Mouse (Mus musculus): Measurements from ENCODE around the gene Hist1h2ba. TPM values are rescaled to one million over a fixed set of nuclear protein-coding genes. Genes with fewer than 3 reads are reported as not detected.

The Hist1h2ba gene
- polyA plus RNA-seq, 1 experiment from 2014 or later = not detected

DNA sequence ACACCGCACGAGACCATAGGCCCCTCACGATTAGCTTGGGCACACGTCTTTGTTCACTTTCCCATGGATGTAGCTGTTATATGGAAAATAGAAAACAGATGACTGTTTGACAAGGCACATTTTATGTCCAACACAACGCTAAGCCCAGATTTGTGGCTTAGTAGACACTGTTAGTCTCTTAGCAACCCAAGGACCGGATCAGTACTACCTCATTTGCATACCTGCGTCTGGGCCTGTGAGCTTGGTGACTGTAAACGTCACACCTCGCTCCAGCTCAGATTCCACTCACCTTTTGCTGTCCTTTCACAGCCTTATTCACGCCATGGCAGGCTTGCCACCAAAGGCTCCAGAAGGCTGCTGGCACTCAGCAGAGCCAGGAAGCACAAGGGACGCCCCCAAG, 3.1 kb downstream of the Hist1h2ba start:
- 79% methylated on average over 11 of the region's 11 CpGs for whole genome bisulfite sequencing
- H3K27ac ChIP-seq (replicated peaks) = no peak overlapping the region
- no peaks in the 10 kb centered on the region for H3K4me1 ChIP-seq
- no peak overlapping the region for H3K9ac ChIP-seq (replicated peaks)
- no peaks in the 10 kb centered on the region for H3K27me3 ChIP-seq (replicated peaks)
- no peaks in the 10 kb centered on the region for H3K36me3 ChIP-seq
- no peak overlapping the region for H3K4me3 ChIP-seq (replicated peaks)
- H3K4me2 ChIP-seq = no peak overlapping the region
- no peak for ATAC-seq (ENCODE audit: low FRiP score)
- no peaks in the 10 kb centered on the region for H3K9me3 ChIP-seq (replicated peaks)

DNA sequence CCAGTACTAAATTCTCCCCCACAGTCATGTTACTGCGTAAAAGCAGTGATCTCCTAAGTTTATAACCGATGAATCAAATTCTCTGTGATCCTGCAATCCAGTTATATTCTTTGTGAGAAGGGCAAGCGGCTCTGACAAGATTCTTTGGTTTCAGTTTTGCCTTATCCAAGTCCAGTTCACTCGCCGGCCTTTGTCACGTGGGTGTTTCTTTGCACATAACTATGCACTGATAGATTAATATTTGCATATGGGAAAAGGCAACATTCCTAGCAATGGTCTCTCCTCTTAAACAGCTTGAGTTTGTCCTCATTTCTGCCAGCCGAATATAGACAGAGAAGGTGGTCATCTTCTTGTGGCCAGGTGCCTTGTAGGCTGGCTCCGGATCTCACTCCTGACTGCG, 3.5 kb downstream of the Hist1h2ba start:
- no peak overlapping the region for H3K4me3 ChIP-seq (replicated peaks)
- H3K27ac ChIP-seq (replicated peaks) = no peak overlapping the region
- H3K4me1 ChIP-seq = no peaks in the 10 kb centered on the region
- no peaks in the 10 kb centered on the region for H3K9me3 ChIP-seq (replicated peaks)
- H3K9ac ChIP-seq (replicated peaks) = no peak overlapping the region
- H3K27me3 ChIP-seq (replicated peaks) = no peaks in the 10 kb centered on the region
- WGBS = 95% methylated on average over 9 of the region's 9 CpGs
- H3K36me3 ChIP-seq = no peaks in the 10 kb centered on the region
- no peak for ATAC-seq (ENCODE audit: low FRiP score)
- H3K4me2 ChIP-seq = no peak overlapping the region

DNA sequence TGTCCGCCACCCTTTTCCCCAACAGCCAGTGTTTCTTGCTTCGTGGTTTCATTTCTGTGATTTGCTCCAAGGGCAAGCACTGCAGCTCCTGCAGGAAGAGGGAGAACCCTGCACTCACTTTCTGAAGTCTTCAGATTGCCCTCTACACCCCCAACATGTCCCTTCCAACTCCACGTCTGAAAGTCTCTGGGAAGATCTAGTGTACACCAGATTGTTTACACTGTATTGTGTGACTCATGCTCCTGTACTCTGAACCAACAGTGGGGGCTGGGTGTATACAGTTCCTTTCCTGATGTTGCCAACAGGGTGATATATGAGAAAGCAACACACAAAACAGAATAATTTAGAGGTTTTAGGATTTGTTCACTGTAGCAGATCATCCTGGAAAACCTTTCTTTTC, 5.3 kb downstream of the Hist1h2ba start:
- H3K4me3 ChIP-seq (replicated peaks) = no peak overlapping the region
- no peaks in the 10 kb centered on the region for H3K36me3 ChIP-seq
- H3K9me3 ChIP-seq (replicated peaks) = no peaks in the 10 kb centered on the region
- H3K27me3 ChIP-seq (replicated peaks) = no peaks in the 10 kb centered on the region
- H3K27ac ChIP-seq (replicated peaks) = no peak overlapping the region
- no peak for ATAC-seq (ENCODE audit: low FRiP score)
- WGBS = 66% methylated on average over 3 of the region's 3 CpGs
- no peak overlapping the region for H3K9ac ChIP-seq (replicated peaks)
- no peak overlapping the region for H3K4me2 ChIP-seq
- H3K4me1 ChIP-seq = no peaks in the 10 kb centered on the region

DNA sequence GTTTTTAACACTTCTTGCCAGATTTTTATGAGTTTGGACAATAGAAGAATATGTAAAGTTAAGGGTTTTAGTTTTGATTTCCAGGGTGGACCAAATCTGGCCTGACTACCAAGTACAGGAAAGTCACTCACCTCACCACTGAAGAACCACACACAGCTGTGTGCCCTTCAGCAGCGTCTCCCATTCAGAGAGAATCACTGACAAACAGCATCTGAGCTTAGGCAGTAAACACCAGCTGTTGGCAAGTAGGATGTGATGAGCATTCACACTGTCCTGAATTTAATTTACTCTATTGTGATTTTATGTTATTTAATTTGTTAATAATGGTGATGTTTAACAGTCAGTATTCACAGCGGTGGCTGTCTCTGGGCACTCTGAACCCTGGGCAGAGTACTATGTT, 8.2 kb downstream of the Hist1h2ba start:
- H3K9me3 ChIP-seq (replicated peaks) = no peaks in the 10 kb centered on the region
- H3K4me1 ChIP-seq = no peaks in the 10 kb centered on the region
- WGBS = 48% methylated on average over 2 of the region's 2 CpGs
- no peak overlapping the region for H3K4me3 ChIP-seq (replicated peaks)
- no peak overlapping the region for H3K4me2 ChIP-seq
- no peak for ATAC-seq (ENCODE audit: low FRiP score)
- no peak overlapping the region for H3K27ac ChIP-seq (replicated peaks)
- no peak overlapping the region for H3K9ac ChIP-seq (replicated peaks)
- H3K27me3 ChIP-seq (replicated peaks) = no peaks in the 10 kb centered on the region
- H3K36me3 ChIP-seq = no peaks in the 10 kb centered on the region

DNA sequence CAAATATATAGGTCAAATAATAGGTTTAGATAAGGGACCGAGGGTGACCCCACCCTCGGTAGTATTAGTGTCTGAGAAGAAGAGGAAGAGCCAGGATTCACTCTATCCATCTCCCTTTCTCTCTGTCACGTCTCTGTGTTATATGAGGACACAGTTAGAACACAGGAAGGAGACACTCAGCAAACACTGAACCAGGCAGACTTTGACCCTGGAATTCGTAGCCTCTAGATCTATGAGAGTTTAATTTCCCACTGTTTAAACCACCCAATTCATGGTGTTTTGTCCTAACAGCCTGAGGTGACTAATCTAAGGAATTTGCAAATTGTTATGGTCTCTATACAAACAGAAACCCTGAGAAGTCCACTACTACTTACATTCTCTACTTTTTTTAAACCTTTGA, 16.3 kb downstream of the Hist1h2ba start:
- no peaks in the 10 kb centered on the region for H3K36me3 ChIP-seq
- H3K4me1 ChIP-seq = no peaks in the 10 kb centered on the region
- H3K4me3 ChIP-seq (replicated peaks) = no peak overlapping the region
- H3K27ac ChIP-seq (replicated peaks) = no peak overlapping the region
- H3K27me3 ChIP-seq (replicated peaks) = no peaks in the 10 kb centered on the region
- no peak for ATAC-seq (ENCODE audit: low FRiP score)
- no peak overlapping the region for H3K4me2 ChIP-seq
- H3K9me3 ChIP-seq (replicated peaks) = no peaks in the 10 kb centered on the region
- no peak overlapping the region for H3K9ac ChIP-seq (replicated peaks)
- WGBS = 81% methylated on average over 4 of the region's 4 CpGs

DNA sequence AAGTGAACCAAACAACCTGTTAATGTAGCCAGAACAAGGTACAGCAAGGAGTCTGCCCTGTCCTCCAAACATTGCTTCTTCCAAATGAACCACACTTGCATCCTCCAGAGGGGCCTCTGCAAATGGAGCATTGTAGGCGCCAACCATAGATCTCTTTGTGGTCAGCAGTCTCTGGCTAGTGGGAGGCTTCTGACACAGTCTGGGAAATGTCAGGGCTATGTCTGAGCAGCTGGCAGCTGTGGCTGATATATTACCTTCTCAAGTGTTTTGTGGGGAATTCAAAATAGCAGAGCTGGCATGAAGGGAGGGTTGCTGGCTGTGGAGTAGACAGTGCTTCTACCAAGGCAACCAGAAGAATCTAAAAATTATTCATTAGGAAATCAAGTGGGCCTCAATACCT, 17.8 kb downstream of the Hist1h2ba start:
- H3K36me3 ChIP-seq = no peaks in the 10 kb centered on the region
- peak; percentile 35; the same call in 1 of the 2 replicates for ATAC-seq (ENCODE audit: low FRiP score)
- no peak overlapping the region for H3K4me2 ChIP-seq
- H3K9ac ChIP-seq (replicated peaks) = no peak overlapping the region
- no peaks in the 10 kb centered on the region for H3K4me1 ChIP-seq
- WGBS = 66% methylated on average over 1 of the region's 1 CpGs
- no peaks in the 10 kb centered on the region for H3K9me3 ChIP-seq (replicated peaks)
- no peak overlapping the region for H3K4me3 ChIP-seq (replicated peaks)
- no peak overlapping the region for H3K27ac ChIP-seq (replicated peaks)
- H3K27me3 ChIP-seq (replicated peaks) = no peaks in the 10 kb centered on the region

DNA sequence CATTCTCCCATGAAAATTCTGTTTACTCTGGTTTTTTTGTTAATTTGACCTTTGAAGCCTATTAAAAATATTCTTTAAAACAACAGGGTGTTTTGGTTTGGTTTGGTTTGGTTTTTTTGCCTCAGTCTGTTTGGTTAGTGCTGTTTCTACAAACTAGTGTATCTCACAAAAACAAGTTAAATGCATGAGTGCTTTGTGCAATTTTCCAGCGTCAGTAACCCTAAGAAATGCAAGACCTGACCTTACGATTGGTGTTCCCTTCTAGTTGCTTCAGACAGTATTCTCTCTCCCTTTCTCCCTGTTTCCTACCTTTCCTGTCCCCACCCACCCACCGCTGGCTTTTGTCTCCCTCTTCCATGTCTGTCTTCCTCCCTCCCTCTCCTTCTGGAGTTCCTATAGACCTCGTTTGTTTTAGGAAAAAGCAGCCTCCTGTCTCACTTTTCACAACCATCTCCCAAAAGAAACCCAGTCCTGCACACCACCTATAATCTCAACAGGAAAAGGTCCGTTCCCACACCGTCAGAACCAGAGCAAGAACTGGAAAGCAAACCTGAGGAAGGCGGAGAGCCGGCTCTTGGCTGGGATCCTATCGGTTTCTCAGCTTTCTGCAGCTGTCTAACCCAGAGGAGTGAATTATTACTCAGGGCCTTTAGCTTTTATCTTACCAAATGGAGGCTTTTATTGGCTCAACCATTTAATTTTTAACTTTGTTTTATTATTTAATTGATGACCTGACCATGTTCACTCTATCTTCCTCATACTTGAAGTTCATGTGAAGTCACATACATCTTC, 19.4 kb downstream of the Hist1h2ba start, which contains the start of gene Slc17a4:
Slc17a4 (minus strand) TSS at position 634 of the 792 bp plus-strand sequence.
- 60% methylated on average over 9 of the region's 9 CpGs for WGBS
- Histone ChIP-seq H3K27ac (replicated peaks) (no peak within 1 kb of the TSS), H3K27me3 (replicated peaks) (no peaks in the 10 kb centered on the region), H3K9me3 (replicated peaks) (no peaks in the 10 kb centered on the region), H3K4me2 (no peak within 1 kb of the TSS), H3K4me1 (no peaks in the 10 kb centered on the region), H3K9ac (replicated peaks) (no peak within 1 kb of the TSS), H3K36me3 (no peaks in the 10 kb centered on the region), H3K4me3 (replicated peaks) (no peak within 1 kb of the TSS)
- ATAC-seq (ENCODE audit: low FRiP score) = no peak

DNA sequence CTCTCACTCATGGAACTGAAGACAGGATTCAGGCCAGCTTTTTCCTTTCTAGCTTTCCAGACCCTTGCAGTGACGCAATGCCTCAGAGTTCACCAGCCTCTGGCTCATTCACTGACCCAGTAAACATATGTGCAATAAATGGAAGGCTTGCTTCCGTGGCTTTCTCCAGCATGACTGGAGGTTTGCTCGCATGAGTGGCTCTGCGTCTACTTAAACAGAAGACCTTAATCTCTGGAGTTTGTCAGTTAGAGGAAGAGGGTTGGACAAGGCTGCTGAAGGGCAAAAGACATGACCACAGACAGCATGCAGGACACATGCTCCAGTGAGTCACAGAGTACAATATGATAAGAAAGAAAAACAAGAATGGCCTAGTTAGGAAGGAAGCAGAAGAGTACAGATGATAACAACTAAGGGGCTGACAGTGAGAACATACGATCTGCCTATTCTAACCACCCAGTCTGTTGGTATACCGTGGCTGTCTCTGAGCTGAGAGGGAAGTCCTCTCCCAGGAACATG, 20.1 kb downstream of the Hist1h2ba start:
- no peaks in the 10 kb centered on the region for H3K9me3 ChIP-seq (replicated peaks)
- H3K36me3 ChIP-seq = no peaks in the 10 kb centered on the region
- H3K27ac ChIP-seq (replicated peaks) = no peak overlapping the region
- H3K4me2 ChIP-seq = no peak overlapping the region
- H3K9ac ChIP-seq (replicated peaks) = no peak overlapping the region
- H3K4me3 ChIP-seq (replicated peaks) = no peak overlapping the region
- no peaks in the 10 kb centered on the region for H3K4me1 ChIP-seq
- 42% methylated on average over 6 of the region's 6 CpGs for WGBS
- no peak for ATAC-seq (ENCODE audit: low FRiP score)
- no peaks in the 10 kb centered on the region for H3K27me3 ChIP-seq (replicated peaks)

DNA sequence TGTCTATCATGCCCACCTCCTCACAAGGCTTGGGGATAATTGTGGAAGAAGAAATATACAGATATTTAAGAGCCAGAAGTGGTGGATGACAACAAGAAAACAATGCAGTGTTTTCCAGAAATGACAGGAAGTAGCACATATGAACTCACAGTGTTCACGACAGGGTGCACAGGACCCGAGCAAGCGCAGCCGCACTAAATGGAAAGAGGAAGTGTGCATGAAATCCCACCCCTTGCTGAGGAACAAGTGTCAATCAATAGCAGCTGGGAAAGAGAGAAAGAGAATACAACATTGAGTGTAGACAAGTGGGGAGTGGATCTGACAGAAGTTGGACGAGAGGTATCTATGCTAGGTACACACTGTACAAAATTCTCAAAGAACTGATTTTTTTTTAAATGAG, 22.6 kb downstream of the Hist1h2ba start:
- no peaks in the 10 kb centered on the region for H3K36me3 ChIP-seq
- H3K9me3 ChIP-seq (replicated peaks) = no peaks in the 10 kb centered on the region
- H3K4me2 ChIP-seq = no peak overlapping the region
- H3K27ac ChIP-seq (replicated peaks) = no peak overlapping the region
- ATAC-seq (ENCODE audit: low FRiP score) = no peak
- WGBS = 88% methylated on average over 5 of the region's 5 CpGs
- no peaks in the 10 kb centered on the region for H3K4me1 ChIP-seq
- no peaks in the 10 kb centered on the region for H3K27me3 ChIP-seq (replicated peaks)
- no peak overlapping the region for H3K4me3 ChIP-seq (replicated peaks)
- no peak overlapping the region for H3K9ac ChIP-seq (replicated peaks)

DNA sequence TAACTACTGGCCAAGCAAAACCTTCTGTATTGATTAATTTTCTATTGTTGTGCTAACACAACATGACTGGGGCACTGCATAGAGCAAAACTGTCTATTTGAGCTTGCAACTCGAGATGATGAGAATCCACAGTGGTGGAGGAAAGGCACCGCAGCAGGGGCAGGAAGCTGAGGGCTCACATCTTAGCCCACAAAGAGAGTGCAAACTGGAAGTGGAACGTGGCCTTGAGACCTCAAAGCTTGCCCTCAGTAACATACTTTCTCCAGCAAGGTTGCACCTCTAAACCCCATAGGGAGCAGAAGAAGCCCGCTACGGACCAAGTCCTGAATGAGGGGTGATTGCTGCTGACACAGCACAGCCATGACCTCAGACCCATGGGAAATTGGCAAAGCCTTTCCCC, 23.8 kb downstream of the Hist1h2ba start:
- Histone ChIP-seq H3K27me3 (replicated peaks) (no peaks in the 10 kb centered on the region), H3K9ac (replicated peaks) (no peak overlapping the region), H3K36me3 (no peaks in the 10 kb centered on the region), H3K9me3 (replicated peaks) (no peaks in the 10 kb centered on the region), H3K27ac (replicated peaks) (no peak overlapping the region), H3K4me2 (no peak overlapping the region), H3K4me1 (no peaks in the 10 kb centered on the region), H3K4me3 (replicated peaks) (no peak overlapping the region)
- ATAC-seq (ENCODE audit: low FRiP score) = no peak
- 87% methylated on average over 5 of the region's 5 CpGs for WGBS

DNA sequence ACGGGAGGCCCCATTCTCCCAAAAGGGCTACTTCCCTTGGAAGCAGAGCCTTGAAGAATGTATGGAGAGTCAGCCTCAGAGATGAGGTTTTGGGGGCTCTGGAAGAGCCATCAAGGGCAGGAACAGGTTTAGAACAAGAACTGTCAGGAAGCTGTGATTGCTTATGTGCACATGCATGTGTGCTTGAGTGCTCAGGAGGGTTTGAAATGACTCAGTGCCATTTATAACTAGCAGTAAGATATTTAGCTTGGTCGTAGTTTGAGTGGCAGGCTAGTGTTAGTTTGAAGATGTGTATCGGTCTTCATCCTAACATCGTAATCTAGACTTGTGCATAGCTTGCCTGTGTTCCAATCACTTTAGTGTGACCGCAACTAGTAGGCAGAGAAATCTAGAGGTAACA, 27.1 kb downstream of the Hist1h2ba start:
- WGBS = 94% methylated on average over 5 of the region's 5 CpGs
- no peak overlapping the region for H3K9ac ChIP-seq (replicated peaks)

DNA sequence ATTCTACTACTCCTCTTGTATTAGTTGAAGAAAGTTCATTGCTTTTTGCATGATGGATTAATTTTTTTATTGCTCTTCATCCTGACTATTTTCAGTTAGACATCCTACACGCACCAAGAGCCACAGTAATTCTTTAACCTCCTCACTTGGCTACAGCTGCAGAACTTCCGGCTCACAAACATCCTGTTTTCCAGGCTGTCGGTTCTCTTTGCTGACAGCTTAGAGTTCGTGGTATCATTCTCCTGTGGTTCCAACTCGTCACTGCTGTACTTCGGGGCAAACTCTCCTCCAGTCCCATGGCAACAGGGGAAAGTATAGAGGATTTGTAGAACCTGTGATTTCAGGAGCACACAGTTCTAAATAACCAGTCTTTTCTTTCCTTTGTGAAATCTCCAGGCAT, 35.7 kb downstream of the Hist1h2ba start:
- WGBS = 65% methylated on average over 6 of the region's 6 CpGs
- H3K9me3 ChIP-seq (replicated peaks) = no peaks in the 10 kb centered on the region
- no peaks in the 10 kb centered on the region for H3K4me1 ChIP-seq
- no peaks in the 10 kb centered on the region for H3K36me3 ChIP-seq
- H3K27me3 ChIP-seq (replicated peaks) = no peaks in the 10 kb centered on the region
- no peak overlapping the region for H3K4me2 ChIP-seq
- no peak overlapping the region for H3K9ac ChIP-seq (replicated peaks)
- no peak overlapping the region for H3K4me3 ChIP-seq (replicated peaks)
- H3K27ac ChIP-seq (replicated peaks) = no peak overlapping the region
- ATAC-seq (ENCODE audit: low FRiP score) = no peak

More for the DNA sequence above, 27.1 kb downstream of the Hist1h2ba start:
- no peaks in the 10 kb centered on the region for H3K9me3 ChIP-seq (replicated peaks)
- no peak overlapping the region for H3K4me3 ChIP-seq (replicated peaks)
- H3K27ac ChIP-seq (replicated peaks) = no peak overlapping the region
- no peaks in the 10 kb centered on the region for H3K27me3 ChIP-seq (replicated peaks)
- H3K36me3 ChIP-seq = no peaks in the 10 kb centered on the region
- ATAC-seq (ENCODE audit: low FRiP score) = no peak
- H3K4me2 ChIP-seq = no peak overlapping the region
- no peaks in the 10 kb centered on the region for H3K4me1 ChIP-seq

All from neural tube, embryonic 15.5 days (tissue).